Mouse (Mus musculus): ENCODE data around the gene Eya3.

GRCm38 (mm10) chr4:132752992-132753391 is 114.2 kb downstream of the Eya3 start:
- TF ChIP-seq CTCF (conservative IDR thresholded peaks at IDR 0.05; ENCODE audit: low read length): no peak
- TF ChIP-seq NANOG (IDR thresholded peaks at IDR 0.05; ENCODE audit: borderline replicate concordance, low read length): no peak
